Mouse (Mus musculus): ENCODE measurements around the gene Ctnnb1. TPM values are rescaled to one million over a fixed set of nuclear protein-coding genes. Genes with fewer than 3 reads are reported as not detected.

Ctnnb1 gene
- polyA plus RNA-seq, 1 experiment from 2014 or later = 966 TPM

Small RNA genes within 50 kb of the gene (microRNA-seq; reads per million reads assigned to microRNA genes)
- not detected for gene Mir7090 (ENCODE audit: borderline number of aligned reads)
